Mouse (Mus musculus) heart, adult 18-20 months (tissue): ENCODE data around the gene Orc1. TPM values are rescaled to one million over a fixed set of nuclear protein-coding genes. Genes with fewer than 3 reads are reported as not detected.

Experiments used
- DNase-seq, 2 experiments: peaks; one replicate each; pipeline ENCODE4 v3.0.0; 2021 to 2022; ENCODE audit warnings: mixed read lengths in 1 of 2
- long read RNA-seq, 2 experiments: library from polyadenylated mRNA; stranded (forward); transcript quantifications; one replicate each; pipeline ENCODE4 v2.0.0; 2021
- total RNA-seq, 2 experiments: library from RNA; stranded (reverse); gene quantifications; 2 replicates each; pipeline ENCODE4 v1.2.3; 2021

Orc1 gene
- total RNA-seq, result under 1 TPM in 1 of 2 experiments, not detected in 1; 0.10 TPM
- long read RNA-seq, experiment 1, result 0 reads
- long read RNA-seq, experiment 2, result 0 reads

- peak; percentile 97 to 99 for DNase-seq
Measured at GRCm38 (mm10) chr4:108578840-108579742, at the start of gene Orc1, which contains the start of gene Prpf38a. Gene Orc1, plus strand, starts transcription at chr4:108579423. Gene Prpf38a, minus strand, starts transcription at chr4:108579336.

- DNase-seq, result no peak
Measured at GRCm38 (mm10) chr4:108539701-108540100, 39.5 kb upstream of the Orc1 start.

- DNase-seq, result no peak
Measured at GRCm38 (mm10) chr4:108565026-108565425, 14.2 kb upstream of the Orc1 start.

GRCm38 (mm10) chr4:108572644-108573043, 6.6 kb upstream of the Orc1 start:
- no peak for DNase-seq

- no peak for DNase-seq
Measured at GRCm38 (mm10) chr4:108579743-108580411, 654 bp downstream of the Orc1 start.

- no peak for DNase-seq
Measured at GRCm38 (mm10) chr4:108593376-108593775, 14.2 kb downstream of the Orc1 start.

- no peak for DNase-seq
Measured at GRCm38 (mm10) chr4:108595785-108596184, 16.6 kb downstream of the Orc1 start.

- no peak for DNase-seq
Measured at GRCm38 (mm10) chr4:108598306-108598705, 19.1 kb downstream of the Orc1 start.

GRCm38 (mm10) chr4:108601870-108602269, 22.6 kb downstream of the Orc1 start:
- DNase-seq, result no peak

GRCm38 (mm10) chr4:108608651-108609050, 29.4 kb downstream of the Orc1 start:
- DNase-seq, result no peak

- DNase-seq, result no peak
Measured at GRCm38 (mm10) chr4:108610935-108611334, 31.7 kb downstream of the Orc1 start.

GRCm38 (mm10) chr4:108618586-108618985, 39.4 kb downstream of the Orc1 start:
- no peak for DNase-seq

- no peak for DNase-seq
Measured at GRCm38 (mm10) chr4:108619165-108619564, 39.9 kb downstream of the Orc1 start.

GRCm38 (mm10) chr4:108619587-108620341, 40.5 kb downstream of the Orc1 start, which contains the start of gene Cc2d1b:
Gene Cc2d1b, plus strand, starts transcription at chr4:108619940.
- DNase-seq, result peak; percentile 88 to 93

GRCm38 (mm10) chr4:108620536-108620935, 41.3 kb downstream of the Orc1 start:
- DNase-seq, result no peak

GRCm38 (mm10) chr4:108621504-108621903, 42.3 kb downstream of the Orc1 start:
- no peak for DNase-seq

- DNase-seq, result no peak
Measured at GRCm38 (mm10) chr4:108627066-108627465, 47.8 kb downstream of the Orc1 start.

GRCm38 (mm10) chr4:108629363-108629880, 50.2 kb downstream of the Orc1 start:
- no peak for DNase-seq

GRCm38 (mm10) chr4:108630096-108630495, 50.9 kb downstream of the Orc1 start:
- no peak for DNase-seq

GRCm38 (mm10) chr4:108631616-108632015, 52.4 kb downstream of the Orc1 start:
- DNase-seq, result no peak

GRCm38 (mm10) chr4:108633703-108634102, 54.5 kb downstream of the Orc1 start:
- no peak for DNase-seq

GRCm38 (mm10) chr4:108634696-108635095, 55.5 kb downstream of the Orc1 start:
- DNase-seq, result no peak
